In genomic region chr11:33399346-33399745, GRCm38 (mm10) we compare ENCODE assay signal across 22 mouse cellular contexts.
DNase-seq lines count a peak whose midpoint lies in the region; ATAC-seq lines count a peak whose summit lies in the region.
"Had no signal": no experiment of that assay in that cellular context is flagged by ENCODE, and none has a peak within 500 bp of the region (broad histone marks: within the 10 kb centered on the region; RNA-seq: fewer than 3 reads in every experiment).

No protein-coding gene starts in this region.

- WGBS in hindbrain, embryonic 16.5 days, result 50% methylated on average over 1 of the region's 1 CpGs
- WGBS in hindbrain, embryonic 11.5 days, result 60% methylated on average over 1 of the region's 1 CpGs
- 50% methylated on average over 1 of the region's 1 CpGs for WGBS in neural tube, embryonic 12.5 days
- 23% methylated on average over 1 of the region's 1 CpGs for WGBS in neural tube, embryonic 13.5 days

- no peaks in the 10 kb centered on the region; the same call in 1 of the 2 replicates for H3K4me1 ChIP-seq in hindbrain, embryonic 16.5 days (ENCODE audit: control insufficient read depth, insufficient read depth, low read depth, low read length)
- no peaks in the 10 kb centered on the region for H3K4me1 ChIP-seq in hindbrain, embryonic 11.5 days (replicated peaks; ENCODE audit: control insufficient read depth, insufficient read depth, low read length)
- H3K4me1 ChIP-seq in neural tube, embryonic 12.5 days, result 0 out of 2 replicates have a peak, but pooled peaks cover 3% of the 10 kb centered on the region
- H3K4me1 ChIP-seq in neural tube, embryonic 13.5 days (replicated peaks), result peaks cover 18% of the 10 kb centered on the region
- H3K4me1 ChIP-seq: forebrain, embryonic 10.5 days; forebrain, embryonic 13.5 days; heart, embryonic 12.5 days; heart, embryonic 15.5 days; hindbrain, embryonic 10.5 days; intestine, embryonic 15.5 days had no signal

- H3K9me3 ChIP-seq in hindbrain, embryonic 16.5 days (ENCODE audit: control insufficient read depth, low read length), result no peaks in the 10 kb centered on the region
- no peaks in the 10 kb centered on the region for H3K9me3 ChIP-seq in hindbrain, embryonic 11.5 days (ENCODE audit: control insufficient read depth, low read length)
- H3K9me3 ChIP-seq in neural tube, embryonic 12.5 days, result no peaks in the 10 kb centered on the region
- H3K9me3 ChIP-seq in neural tube, embryonic 13.5 days, result no peaks in the 10 kb centered on the region
- H3K9me3 ChIP-seq: forebrain, embryonic 10.5 days; forebrain, embryonic 13.5 days; heart, embryonic 12.5 days; heart, embryonic 15.5 days; hindbrain, embryonic 10.5 days; intestine, embryonic 15.5 days had no signal

- no peak overlapping the region for H3K27ac ChIP-seq in hindbrain, embryonic 16.5 days (ENCODE audit: low read depth, low read length)
- H3K27ac ChIP-seq in hindbrain, embryonic 11.5 days (ENCODE audit: low read depth, low read length), result no peak overlapping the region
- no peak overlapping the region for H3K27ac ChIP-seq in neural tube, embryonic 12.5 days
- peak overlapping the region; percentile 81 for H3K27ac ChIP-seq in neural tube, embryonic 13.5 days (replicated peaks)
- H3K27ac ChIP-seq: forebrain, embryonic 10.5 days; forebrain, embryonic 13.5 days; heart, embryonic 15.5 days; hindbrain, embryonic 10.5 days; intestine, embryonic 15.5 days had no signal

- H3K36me3 ChIP-seq in hindbrain, embryonic 16.5 days (ENCODE audit: control insufficient read depth, insufficient read depth, low read length), result no peaks in the 10 kb centered on the region
- no peaks in the 10 kb centered on the region for H3K36me3 ChIP-seq in hindbrain, embryonic 11.5 days (ENCODE audit: control insufficient read depth, insufficient read depth, low read length)
- H3K36me3 ChIP-seq in neural tube, embryonic 12.5 days, result no peaks in the 10 kb centered on the region
- no peaks in the 10 kb centered on the region for H3K36me3 ChIP-seq in neural tube, embryonic 13.5 days
- H3K36me3 ChIP-seq: forebrain, embryonic 10.5 days; heart, embryonic 12.5 days; heart, embryonic 15.5 days; hindbrain, embryonic 10.5 days; intestine, embryonic 15.5 days had no signal

- ATAC-seq in hindbrain, embryonic 16.5 days, result peak; percentile 40
- no peak for ATAC-seq in hindbrain, embryonic 11.5 days (ENCODE audit: low FRiP score)
- ATAC-seq in neural tube, embryonic 12.5 days (ENCODE audit: low FRiP score, low read depth), result peak; percentile 44
- peak; percentile 72 for ATAC-seq in neural tube, embryonic 13.5 days (ENCODE audit: low read depth)
- ATAC-seq: CD4-positive, CD25-positive, alpha-beta regulatory T cell, adult 4 months; forebrain, embryonic 13.5 days; forebrain, embryonic 16.5 days; intestine, embryonic 15.5 days had no signal

- no peak overlapping the region for H3K4me2 ChIP-seq in hindbrain, embryonic 16.5 days (ENCODE audit: low read length)
- no peak overlapping the region for H3K4me2 ChIP-seq in hindbrain, embryonic 11.5 days (replicated peaks; ENCODE audit: low read depth, low read length)
- H3K4me2 ChIP-seq in neural tube, embryonic 12.5 days (replicated peaks), result no peak overlapping the region
- H3K4me2 ChIP-seq in neural tube, embryonic 13.5 days, result no peak overlapping the region
- H3K4me2 ChIP-seq: forebrain, embryonic 13.5 days; heart, embryonic 12.5 days; heart, embryonic 15.5 days; intestine, embryonic 15.5 days had no signal

- no peak for DNase-seq in hindbrain, embryonic 11.5 days (ENCODE audit: low spot score)
- DNase-seq in neural tube, embryonic 10.5 days (ENCODE audit: extremely low spot score, low spot score), result no peak
- no peak for DNase-seq in urinary bladder, adult 2 months (ENCODE audit: low spot score)
- DNase-seq in ovary, adult 18-20 months (ENCODE audit: low spot score), result no peak
- DNase-seq: cerebellum, adult 18-20 months; cerebellum, adult 9-10 months; cerebellum, postnatal 14 days; gastrocnemius, postnatal 10 days; gastrocnemius, postnatal 36 days; heart, postnatal 10 days; heart, postnatal 36 days had no signal

- H3K27me3 ChIP-seq in hindbrain, embryonic 16.5 days (replicated peaks; ENCODE audit: control insufficient read depth, insufficient read depth, low read length), result no peaks in the 10 kb centered on the region
- H3K27me3 ChIP-seq in hindbrain, embryonic 11.5 days (ENCODE audit: control insufficient read depth, insufficient read depth, low read length), result no peaks in the 10 kb centered on the region
- no peaks in the 10 kb centered on the region for H3K27me3 ChIP-seq in neural tube, embryonic 12.5 days (replicated peaks)
- no peaks in the 10 kb centered on the region for H3K27me3 ChIP-seq in neural tube, embryonic 13.5 days
- H3K27me3 ChIP-seq: forebrain, embryonic 13.5 days; heart, embryonic 12.5 days; heart, embryonic 15.5 days; intestine, embryonic 15.5 days had no signal

- H3K4me3 ChIP-seq in hindbrain, embryonic 16.5 days (ENCODE audit: low read length), result no peak overlapping the region
- no peak overlapping the region for H3K4me3 ChIP-seq in hindbrain, embryonic 11.5 days (ENCODE audit: low read depth, low read length)
- no peak overlapping the region for H3K4me3 ChIP-seq in neural tube, embryonic 12.5 days
- no peak overlapping the region for H3K4me3 ChIP-seq in neural tube, embryonic 13.5 days
- H3K4me3 ChIP-seq: forebrain, embryonic 10.5 days; forebrain, embryonic 13.5 days; heart, embryonic 12.5 days; heart, embryonic 15.5 days; hindbrain, embryonic 10.5 days; intestine, embryonic 15.5 days had no signal

- H3K9ac ChIP-seq in hindbrain, embryonic 16.5 days (ENCODE audit: low read depth, low read length), result no peak overlapping the region
- no peak overlapping the region for H3K9ac ChIP-seq in hindbrain, embryonic 11.5 days (ENCODE audit: low read depth, low read length)
- H3K9ac ChIP-seq in neural tube, embryonic 12.5 days, result no peak overlapping the region
- no peak overlapping the region for H3K9ac ChIP-seq in neural tube, embryonic 13.5 days
- H3K9ac ChIP-seq: forebrain, embryonic 13.5 days; heart, embryonic 12.5 days; heart, embryonic 15.5 days; intestine, embryonic 15.5 days had no signal
